Mouse (Mus musculus): ENCODE measurements around the gene Dok7.

The Dok7 gene

DNA sequence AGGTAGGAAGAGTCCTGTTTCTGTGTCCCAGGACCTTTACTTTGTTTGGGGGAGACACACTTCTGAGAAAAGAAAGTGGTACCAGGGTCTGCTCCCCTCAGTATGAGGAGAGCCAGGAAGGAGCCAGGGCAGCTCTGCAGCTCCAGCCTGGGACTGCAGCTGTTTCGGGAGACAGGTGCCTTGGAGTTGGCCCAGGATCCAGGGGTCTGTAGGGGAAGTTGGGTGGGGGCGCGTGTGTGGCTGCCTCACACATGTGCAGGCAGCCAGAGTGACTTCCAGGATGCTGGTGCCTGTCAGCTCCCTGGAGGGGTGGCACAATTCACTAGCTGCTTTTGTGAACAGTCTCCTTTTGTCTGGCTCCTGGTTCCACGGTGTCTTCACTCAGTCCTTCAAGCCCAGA is 1.0 kb downstream of the Dok7 start:
- no peak for DNase-seq (ENCODE audit: low read depth, low spot score)

DNA sequence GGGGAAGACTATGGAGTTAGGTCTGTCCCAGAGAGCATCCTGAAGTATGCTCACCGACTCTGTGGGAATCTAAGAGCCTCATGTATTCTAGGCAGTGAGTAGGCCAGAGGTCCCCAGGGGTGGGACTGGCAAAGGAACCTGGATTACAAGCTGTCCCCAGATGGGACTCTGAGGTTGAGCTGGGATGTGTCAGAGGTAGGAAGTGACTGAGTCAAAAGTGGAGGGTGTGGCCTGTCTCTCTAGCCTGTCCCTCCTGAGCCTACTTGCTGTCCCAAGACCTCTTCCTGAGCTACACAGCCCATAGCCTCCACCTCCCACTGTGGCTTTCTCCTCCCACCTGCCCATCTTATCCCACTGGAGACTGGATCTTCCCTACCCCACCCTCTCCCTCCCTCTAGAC is 1.6 kb downstream of the Dok7 start:
- DNase-seq (ENCODE audit: low read depth, low spot score): peak; percentile 32

DNA sequence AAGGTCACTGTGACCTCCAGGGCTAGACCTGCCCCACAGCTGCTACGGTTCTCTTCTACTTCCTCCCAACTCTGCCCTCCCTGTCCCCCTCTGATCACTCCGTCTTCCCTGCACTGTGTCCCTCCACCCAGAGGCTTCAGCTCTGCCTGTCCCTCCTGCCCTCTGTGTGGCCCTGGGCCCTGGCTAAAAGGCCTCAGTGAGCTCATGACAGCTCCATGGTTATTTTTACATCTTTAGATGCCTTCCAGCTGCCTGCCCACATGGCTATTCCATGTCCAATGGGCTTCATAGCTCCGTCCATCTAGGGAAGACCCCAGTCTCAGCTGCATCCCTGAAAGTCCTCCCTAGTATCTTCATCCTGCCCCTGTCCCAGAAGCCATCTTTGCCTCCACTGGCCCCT is 3.5 kb downstream of the Dok7 start:
- no peak for DNase-seq (ENCODE audit: low read depth, low spot score)

DNA sequence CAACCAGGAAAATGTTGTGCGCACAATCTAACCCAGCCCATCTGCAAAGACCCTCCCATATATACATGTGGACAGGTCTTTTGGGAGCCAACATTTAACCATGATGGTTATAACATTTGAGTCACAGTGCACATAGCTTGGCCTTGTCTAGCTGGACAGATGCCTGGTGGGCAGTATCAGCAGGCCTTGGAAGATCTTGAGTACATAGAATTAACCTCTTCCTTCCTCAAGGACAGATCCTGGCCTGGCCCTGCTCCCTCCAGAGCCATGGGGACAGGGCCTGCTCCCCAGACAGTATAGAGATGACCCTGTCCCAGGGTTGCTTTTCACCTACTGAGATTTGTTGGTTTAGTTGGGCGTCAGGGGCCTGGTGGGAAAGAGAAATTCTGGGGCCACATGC is 13.3 kb downstream of the Dok7 start:
- no peak for DNase-seq (ENCODE audit: low read depth, low spot score)

DNA sequence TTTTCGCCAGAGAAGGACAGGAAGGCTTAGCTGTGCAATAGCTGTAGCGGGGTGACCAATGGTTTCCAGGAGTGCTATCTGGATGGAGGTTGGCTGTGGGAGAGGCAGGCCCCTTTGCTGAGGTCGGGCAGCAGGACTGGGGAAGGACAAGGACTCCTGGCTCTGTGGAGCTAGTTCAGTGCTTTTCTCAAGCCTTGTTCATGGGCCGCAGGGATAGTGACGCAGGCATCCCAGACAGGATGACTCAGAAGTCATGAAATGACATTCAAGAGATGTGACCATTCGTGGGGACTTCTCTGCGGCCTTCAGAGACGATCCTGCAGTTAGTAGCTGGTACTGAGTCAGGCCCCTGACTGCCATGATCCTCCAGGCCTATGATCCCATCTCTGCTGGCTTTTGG is 13.7 kb downstream of the Dok7 start:
- no peak for DNase-seq (ENCODE audit: low read depth, low spot score)

DNA sequence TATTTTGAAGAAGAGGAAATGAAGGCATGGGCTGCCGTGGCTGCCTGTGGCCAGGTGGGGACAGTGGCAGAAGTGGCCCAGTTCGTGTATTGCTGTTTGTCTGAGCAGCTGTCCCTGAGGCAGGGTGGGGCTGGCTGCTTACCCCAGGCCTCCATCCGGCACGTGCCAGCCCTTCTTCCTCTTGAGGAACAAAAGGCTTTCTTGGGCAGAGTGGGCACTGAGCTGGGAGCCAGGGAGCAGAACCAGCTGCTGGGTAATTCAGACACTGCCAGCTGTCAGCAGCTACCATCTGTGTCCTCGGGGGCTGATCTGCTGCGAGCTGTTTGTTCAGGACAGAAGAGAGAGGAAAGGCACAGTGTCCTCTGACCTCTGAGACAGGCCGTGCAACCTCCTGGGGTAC is 14.4 kb downstream of the Dok7 start:
- no peak for DNase-seq (ENCODE audit: low read depth, low spot score)

DNA sequence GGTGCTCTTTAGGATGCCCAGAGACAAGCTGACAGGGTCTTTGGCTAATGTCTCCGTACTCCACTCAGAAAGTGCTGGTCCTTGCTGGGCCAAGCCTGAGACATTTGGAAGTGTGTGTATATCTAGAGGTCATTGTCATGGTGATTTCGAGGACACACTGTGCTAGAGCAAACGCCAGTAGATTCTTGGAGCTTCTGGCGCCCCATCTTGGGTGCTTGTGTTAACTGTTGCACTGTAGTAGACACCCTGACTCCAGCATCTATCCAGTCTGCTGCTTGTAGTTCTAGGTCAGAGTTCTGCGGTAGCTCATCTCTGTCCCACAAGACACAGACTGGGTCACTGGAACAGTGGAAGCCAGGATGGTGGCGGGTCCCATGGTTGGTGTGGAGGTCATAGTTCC is 15.3 kb downstream of the Dok7 start:
- no peak for DNase-seq (ENCODE audit: low read depth, low spot score)

DNA sequence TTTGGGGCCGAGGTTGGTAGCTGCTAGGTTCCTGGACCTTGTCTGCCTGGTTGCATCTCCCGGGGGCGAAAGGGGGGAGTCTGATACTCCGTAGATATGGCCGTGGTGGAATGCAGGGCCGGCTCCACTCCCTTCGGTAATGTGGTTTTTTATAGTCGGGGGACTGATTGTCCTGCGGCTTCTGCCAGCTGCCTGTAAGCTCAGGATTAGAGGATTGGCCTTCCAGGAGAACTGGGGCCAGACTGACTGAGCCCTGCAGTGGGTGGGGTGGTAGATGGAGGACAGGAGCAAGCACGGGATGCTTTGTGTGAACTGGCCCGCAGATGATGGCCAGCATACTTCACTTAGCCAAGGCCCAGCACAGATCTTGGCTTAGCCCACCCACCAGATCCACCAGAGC is 16.7 kb downstream of the Dok7 start:
- DNase-seq (ENCODE audit: low read depth, low spot score): no peak

DNA sequence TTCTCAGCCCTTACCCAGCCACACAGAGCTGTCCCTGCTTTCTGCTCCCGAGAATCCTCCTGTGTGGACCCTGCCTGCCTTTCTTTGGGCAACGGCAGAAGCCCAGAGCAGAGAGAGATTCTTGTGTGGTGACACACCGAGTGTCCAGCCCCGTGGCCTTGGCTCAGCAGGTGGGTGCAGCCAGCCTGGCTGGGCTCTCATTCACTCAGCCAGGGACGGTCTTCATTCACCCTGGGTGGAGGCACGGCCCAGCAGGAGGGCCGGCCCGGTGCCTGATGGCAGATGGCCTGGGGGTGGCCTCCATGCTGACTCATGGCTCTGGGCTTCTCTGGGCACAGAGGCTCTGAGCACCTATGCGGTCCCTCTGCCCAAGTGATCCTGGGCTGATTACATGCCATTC is 17.4 kb downstream of the Dok7 start:
- peak; percentile 43 for DNase-seq (ENCODE audit: low read depth, low spot score)

DNA sequence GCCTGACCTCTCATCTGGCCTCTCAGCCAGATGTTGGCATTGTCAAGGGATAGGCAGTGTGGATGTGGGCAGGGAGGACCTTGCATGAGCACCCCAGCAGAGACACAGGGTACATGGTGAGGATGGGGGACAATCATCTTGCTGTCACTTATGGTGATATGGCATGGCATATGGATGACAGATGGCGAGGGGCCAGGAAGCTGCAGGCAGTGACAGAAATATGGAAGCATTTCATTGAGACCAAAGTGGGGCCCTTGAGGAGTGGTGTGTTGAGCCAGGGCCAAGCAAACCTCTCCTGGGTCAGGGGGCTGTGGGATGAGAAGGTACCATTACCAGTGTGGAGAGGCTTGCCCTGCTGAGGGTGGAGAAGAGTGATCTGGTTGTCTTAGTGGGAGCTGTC is 19.8 kb downstream of the Dok7 start:
- no peak for DNase-seq (ENCODE audit: low read depth, low spot score)

DNA sequence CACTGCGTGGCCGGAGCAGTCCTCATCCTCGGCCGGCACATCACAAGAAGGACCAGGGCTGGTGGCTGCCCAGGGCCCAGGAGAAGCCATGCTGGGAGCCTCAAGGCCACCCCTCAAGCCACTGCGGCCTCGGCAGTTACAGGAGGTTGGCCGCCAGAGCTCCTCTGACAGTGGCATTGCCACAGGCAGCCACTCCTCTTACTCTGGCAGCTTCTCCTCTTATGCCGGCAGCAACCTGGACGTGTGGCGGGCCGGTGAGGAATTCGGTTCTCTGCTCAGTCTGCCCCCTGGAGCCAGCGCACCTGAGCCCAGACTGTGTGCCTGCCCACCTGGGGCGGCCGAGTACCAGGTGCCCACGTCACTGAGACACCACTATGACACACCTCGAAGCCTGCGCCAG is 22.5 kb downstream of the Dok7 start:
- DNase-seq (ENCODE audit: low read depth, low spot score): no peak

DNA sequence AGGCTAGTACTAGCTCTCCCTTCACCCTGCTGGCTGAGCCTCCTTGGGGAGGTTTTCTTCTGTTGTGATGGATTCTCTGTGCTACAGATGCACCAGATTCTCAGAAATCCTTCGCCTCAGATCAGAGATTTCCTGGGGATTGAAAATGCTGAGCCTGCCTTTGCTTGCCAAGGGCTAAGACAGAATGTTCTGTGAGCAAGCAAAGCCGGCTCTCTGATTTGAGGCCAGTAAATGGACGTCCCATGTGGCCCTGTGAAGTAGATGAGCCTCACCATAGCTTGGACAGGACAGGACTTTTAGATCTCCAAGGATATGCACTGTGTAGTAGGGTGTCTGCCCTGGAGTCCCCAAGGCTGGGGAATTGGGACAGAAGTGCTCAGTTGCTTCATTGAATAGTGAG is 28.3 kb downstream of the Dok7 start:
- DNase-seq (ENCODE audit: low read depth, low spot score): no peak

DNA sequence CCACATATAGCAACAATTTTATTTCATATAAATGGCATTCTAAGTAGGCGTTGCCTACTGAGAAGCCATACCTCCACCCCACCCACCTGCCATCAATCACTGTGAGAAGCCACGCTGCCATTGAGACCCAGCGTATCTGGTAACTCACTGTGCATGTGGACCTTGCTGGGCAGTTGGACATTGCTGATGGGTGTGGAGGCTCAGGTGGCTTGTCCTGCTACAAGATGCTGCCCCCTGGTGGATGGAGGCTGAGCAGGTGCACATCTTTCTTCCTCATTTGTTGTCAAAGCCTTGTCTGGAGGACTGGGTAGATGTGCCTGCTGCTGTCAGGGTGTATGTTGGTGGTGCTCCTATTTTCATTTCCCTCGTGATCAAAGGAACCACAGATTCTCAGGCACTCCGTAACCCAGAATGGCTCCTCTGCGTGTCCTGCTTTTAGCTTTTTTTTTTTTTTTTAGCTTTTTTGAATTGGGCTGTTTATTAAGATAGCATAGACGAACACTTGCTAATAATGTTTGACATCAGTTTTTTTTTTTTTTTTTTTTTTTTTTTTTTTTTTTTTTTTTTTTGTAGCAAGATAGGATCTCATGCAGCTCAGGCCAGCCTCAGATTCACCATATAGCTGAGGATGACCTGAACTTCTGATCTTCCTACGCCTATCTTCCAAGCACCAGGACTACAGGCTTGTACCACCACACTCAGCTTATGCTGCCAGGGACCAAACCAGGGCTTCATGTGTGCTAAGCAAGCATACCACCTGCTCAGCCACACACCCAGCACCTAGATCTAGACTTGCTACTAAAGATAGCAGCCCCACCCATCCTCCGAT is 32.4 kb downstream of the Dok7 start:
- DNase-seq (ENCODE audit: low read depth, low spot score): peak; percentile 83

DNA sequence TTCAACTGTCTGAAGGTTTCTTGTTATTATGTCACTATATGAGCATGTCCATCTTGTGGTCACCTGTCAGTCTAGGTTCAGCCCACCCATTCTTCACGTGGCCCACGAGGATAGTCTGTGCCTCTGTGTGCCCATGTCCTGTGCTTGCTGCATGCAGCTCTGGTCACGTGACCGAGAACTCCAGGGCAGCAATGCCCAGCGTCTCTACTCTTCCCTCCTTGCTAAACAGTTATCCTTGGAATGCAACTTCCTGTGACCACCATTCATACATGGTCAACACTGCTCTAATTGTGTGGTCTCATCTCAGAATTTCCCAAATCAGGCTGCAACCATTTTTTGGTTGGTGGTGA is 33.0 kb downstream of the Dok7 start:
- no peak for DNase-seq (ENCODE audit: low read depth, low spot score)

DNA sequence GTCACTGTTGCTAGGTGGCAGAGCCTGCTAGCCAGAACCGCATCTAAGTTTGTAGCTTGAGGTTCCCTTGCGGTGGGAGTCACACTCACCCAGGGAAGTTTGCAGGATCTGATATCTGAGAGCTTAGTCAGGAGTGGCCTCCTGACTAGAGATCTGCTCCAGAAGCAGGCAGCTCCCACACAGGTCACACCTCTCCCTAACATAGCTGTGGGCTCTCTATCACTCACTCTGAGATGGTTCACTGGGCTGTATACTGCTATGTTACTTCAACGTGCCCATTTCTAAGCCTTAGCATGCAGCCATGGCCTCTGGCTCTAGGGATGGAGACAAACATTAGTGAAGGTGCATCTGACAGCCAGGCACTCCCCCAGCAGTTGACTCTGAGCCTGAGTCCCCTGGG is 35.1 kb downstream of the Dok7 start:
- no peak for DNase-seq (ENCODE audit: low read depth, low spot score)

DNA sequence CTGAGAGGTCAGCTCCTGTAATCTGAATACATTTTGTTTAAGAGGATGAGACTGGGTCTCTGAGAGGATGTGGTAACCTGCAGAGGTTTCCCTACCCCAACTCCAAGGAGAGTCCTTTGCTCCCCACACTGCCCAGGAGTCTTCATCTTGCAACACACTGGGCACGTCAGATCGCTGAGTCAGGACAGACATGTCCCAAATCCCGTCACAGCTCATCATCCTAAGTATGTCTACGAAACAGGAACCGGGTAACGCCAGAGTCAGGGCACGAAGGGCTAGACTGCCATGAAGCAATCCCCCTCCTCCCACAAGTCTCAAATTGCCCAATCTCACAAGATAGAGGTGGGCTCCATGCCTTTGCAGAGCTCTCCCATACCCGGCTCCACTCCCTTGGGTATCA is 46.5 kb downstream of the Dok7 start:
- DNase-seq (ENCODE audit: low read depth, low spot score): no peak

DNA sequence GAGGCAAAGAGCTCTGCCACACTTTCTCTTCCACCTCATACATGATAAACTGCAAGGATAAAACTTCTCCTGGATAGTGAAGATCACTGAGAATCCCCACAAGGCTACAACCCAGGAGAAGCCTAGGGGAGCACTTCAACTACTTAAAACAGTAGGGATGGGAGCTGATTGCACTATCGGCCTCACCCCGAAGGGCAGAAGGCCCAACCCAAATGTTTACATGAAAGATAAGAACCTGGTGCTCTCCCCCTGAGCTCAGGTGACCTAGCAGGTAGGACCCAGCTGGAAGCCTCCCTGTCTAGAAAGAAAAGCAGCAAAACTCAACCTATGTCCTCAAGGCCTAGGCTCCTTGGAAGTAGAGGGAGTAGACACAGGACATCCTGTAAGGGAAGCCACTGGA is 47.0 kb downstream of the Dok7 start:
- DNase-seq (ENCODE audit: low read depth, low spot score): no peak

DNA sequence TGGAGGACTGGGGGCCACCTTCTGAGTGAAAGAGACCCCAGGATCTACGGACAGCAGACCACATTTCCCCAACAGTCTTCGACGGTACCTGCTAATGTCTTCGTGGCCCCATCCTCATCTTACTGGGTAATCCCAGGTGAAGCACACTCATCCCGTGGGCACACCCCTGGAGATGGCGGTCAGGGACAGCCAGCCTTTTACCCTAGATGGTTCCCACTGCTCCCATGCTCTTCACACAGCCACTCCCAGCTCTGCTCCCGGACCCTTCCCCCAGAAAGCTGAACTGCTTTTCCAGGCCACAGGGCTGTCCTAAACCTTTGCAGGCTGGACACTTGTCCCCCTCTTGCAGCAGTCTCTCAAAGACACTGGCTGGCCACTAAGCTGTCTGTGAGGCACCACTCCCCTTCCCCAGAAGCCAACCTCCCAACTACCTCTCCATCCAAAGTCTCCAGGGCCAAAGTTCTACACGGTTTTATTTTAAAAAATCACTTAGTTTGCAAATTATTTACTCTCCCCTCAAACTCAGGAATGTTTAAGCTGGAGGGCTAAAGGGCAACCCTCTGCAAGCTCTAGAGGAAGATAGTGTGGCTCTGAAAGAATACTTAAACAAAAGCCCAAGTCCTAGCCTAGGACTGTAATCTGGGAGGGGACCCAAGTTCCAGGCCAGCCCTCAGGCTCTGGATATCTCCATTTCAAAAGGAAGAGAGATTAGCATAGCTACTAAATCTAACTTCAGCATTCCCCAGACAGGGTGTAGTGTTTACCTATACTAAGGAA is 47.8 kb downstream of the Dok7 start:
- DNase-seq (ENCODE audit: low read depth, low spot score): peak; percentile 12

DNA sequence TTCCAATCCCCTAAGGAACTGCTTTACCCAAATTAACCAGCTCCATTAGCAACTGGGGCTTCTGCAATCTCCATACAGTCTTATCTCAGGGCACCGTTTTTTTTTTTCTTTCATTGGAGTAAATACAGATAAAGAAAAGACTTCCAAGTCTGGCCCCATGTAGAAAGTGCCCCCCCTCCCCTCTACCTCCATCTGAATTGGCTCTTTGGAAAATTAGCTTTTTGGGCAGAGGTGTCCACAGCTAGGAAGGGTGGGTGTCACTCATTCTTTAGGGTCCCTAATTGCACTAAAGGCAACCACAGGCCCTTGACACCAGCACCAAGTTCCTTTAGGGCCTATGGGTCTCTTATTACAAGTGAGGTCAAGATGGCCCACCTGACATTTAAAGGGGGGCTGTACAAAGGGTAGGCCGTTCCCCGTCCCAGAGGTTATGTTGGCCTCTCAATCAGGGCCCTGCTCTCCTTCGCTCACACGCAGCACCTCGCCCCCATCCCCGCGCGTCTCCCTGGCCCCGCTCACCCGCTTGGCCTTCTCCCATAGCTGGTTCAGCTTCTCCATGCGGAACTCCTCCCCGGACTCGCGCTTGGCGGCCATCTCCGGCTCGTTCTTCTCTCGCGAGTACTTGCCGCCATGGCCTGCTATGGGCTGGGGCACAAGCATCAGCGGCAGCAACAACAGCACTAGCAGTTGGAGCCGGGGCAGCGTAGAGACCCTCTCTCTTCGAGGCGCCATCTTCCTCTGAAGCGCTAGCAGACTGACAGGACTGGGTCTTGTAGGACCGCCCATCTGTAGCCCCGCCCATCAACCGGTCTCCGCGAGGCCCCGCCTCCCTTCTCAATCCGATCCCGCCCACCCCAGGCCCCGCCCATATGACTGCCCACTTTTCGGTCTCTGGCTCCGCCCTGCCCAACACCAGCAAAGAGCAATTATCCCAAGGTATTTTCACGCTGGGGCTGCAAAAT is 48.7 kb downstream of the Dok7 start, which contains the start of gene Lrpap1:
Gene Lrpap1, minus strand, starts transcription at position 807 of the 962 bp plus-strand sequence.
- peak; percentile 91 for DNase-seq (ENCODE audit: low read depth, low spot score)

DNA sequence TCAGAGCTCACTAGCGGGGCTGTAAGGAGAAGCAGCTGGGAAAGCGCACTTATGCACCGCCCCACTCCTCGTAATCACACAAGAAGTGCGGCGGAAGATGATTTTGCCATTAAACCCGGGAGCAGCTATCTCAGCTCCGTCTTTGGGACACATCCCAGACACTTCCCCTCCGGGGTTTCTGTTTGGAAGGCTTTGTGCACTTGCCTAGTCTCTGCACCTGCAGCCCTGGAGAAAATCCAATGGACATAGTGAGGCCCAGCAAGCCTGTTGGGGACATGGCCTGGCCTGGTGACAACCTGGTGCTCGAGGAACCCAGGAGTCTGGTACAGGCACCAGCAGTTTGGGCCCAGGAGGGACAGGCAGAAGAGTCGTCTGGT is 49.3 kb downstream of the Dok7 start:
- DNase-seq (ENCODE audit: low read depth, low spot score): no peak

DNA sequence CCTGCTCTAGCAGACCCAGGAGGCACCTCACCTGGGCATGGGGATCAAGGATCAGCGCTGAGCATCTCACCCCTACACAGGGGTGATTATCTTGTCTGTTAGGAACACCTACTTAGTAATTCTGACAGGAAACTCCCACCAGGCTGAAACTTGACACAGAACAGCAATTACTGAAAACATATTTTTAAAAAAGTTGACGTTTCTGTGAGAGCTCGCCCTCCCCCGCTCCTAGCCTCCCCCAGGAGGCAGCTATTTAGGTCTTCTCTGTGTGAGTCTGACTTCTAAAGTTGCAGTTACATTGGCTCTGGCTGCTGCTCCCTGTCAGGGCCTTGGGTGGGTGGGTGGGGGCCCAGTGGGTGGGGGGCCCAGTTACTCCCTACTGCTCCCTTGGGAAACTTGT is 55.9 kb downstream of the Dok7 start:
- no peak for DNase-seq (ENCODE audit: low read depth, low spot score)

DNA sequence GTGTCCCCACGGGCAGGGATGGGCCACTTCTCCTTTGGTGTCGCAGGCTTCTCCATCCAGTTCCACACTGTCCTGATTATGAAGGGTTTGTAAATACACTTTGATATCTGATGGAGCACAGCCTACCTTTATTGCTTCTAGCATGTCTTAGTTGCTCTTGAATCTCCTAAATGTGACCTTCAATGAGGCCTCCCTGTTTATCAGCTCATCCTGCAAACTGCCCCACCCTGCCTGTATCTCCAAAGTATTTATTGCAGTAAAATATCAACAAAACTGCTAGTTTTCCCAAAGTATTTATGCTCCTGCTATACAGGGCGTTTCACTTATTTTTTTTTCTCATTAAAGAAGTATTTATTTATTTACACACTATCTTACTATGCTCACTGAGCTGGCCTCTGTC is 59.4 kb downstream of the Dok7 start:
- no peak for DNase-seq (ENCODE audit: low read depth, low spot score)

All from 3T3-L1 (cell line).